Mouse (Mus musculus) ES-E14 (cell line): ENCODE measurements around the gene Rnf151. TPM values are rescaled to one million over a fixed set of nuclear protein-coding genes. Genes with fewer than 3 reads are reported as not detected.

Source experiments
- DNase-seq: peaks from one replicate; pipeline ENCODE4 v3.0.0-alpha.2; 2013; ENCODE audit warnings: low read depth, low spot score
- H3K27ac ChIP-seq: 2 replicates; pipeline ENCODE4 v1.5.1; 2012; ENCODE audit warnings: low read depth, mild to moderate bottlenecking, low read length, moderate library complexity, mixed read lengths; ENCODE audit not compliant: poor library complexity, insufficient read depth, severe bottlenecking
- H3K36me3 ChIP-seq: 2 replicates; pipeline ENCODE4 v1.6.1; 2012; ENCODE audit warnings: mild to moderate bottlenecking, low read length, moderate library complexity, mixed read lengths; ENCODE audit not compliant: control insufficient read depth, poor library complexity, insufficient read depth, severe bottlenecking
- H3K4me1 ChIP-seq, 2 experiments: fragments of 150-350 bp in 1 of 2; sonication (generic) in 1 of 2; 2 replicates each; pipeline ENCODE4 v1.6.1; 2012; ENCODE audit warnings: low read length in 2 of 2, mild to moderate bottlenecking in 1 of 2, mixed read lengths in 1 of 2; ENCODE audit not compliant: control insufficient read depth in 2 of 2, insufficient read depth in 2 of 2, poor library complexity in 1 of 2
- H3K4me3 ChIP-seq, 2 experiments: fragments of 150-350 bp in 1 of 2; sonication (generic) in 1 of 2; 2 replicates each; pipeline ENCODE4 v1.5.1; 2012; ENCODE audit warnings: low read length in 2 of 2, low read depth in 1 of 2, mild to moderate bottlenecking in 1 of 2, mixed read lengths in 1 of 2; ENCODE audit not compliant: insufficient read depth in 1 of 2, poor library complexity in 1 of 2, severe bottlenecking in 1 of 2
- H3K9ac ChIP-seq: 2 replicates; pipeline ENCODE4 v1.6.1; 2012; ENCODE audit warnings: low read depth, mild to moderate bottlenecking, low read length, mixed read lengths; ENCODE audit not compliant: poor library complexity, insufficient read depth, severe bottlenecking
- H3K9me3 ChIP-seq: fragments of 150-350 bp; sonication (generic); 2 replicates; pipeline ENCODE4 v1.6.1; 2012; ENCODE audit warnings: low read depth, mild to moderate bottlenecking, low read length; ENCODE audit not compliant: control insufficient read depth, insufficient read depth
- CHD2 ChIP-seq: IDR thresholded peaks from 2 replicates; pipeline ENCODE4 v1.6.1; 2014; ENCODE audit warnings: mild to moderate bottlenecking, low read depth, low read length, inconsistent platforms
- HCFC1 ChIP-seq: IDR thresholded peaks from 2 replicates; pipeline ENCODE4 v1.6.1; 2012; ENCODE audit warnings: low read length, inconsistent platforms, borderline replicate concordance; ENCODE audit not compliant: insufficient read depth
- MAFK ChIP-seq: IDR thresholded peaks from 2 replicates; pipeline ENCODE4 v1.6.1; 2014; ENCODE audit warnings: mild to moderate bottlenecking, low read depth, low read length, inconsistent platforms; ENCODE audit not compliant: insufficient read depth
- ZC3H11A ChIP-seq: IDR thresholded peaks from 2 replicates; pipeline ENCODE4 v1.6.1; 2012; ENCODE audit warnings: low read depth, mild to moderate bottlenecking, inconsistent platforms, low read length, borderline replicate concordance
- ZNF384 ChIP-seq: IDR thresholded peaks from 2 replicates; pipeline ENCODE4 v1.6.1; 2012; ENCODE audit warnings: low read depth, low read length, inconsistent platforms
- in situ Hi-C, 2 experiments: fragments of 600-800 bp; cut with MboI; formaldehyde crosslinking; loops; one replicate each; pipeline ENCODE4 v1.15.1; 2025; ENCODE audit warnings: low sequenced_read_pairs in 2 of 2, inconsistent platforms in 1 of 2; ENCODE audit not compliant: unreplicated experiment in 2 of 2
- total RNA-seq: library from RNA; depleted of rRNA; stranded (reverse); fragments of 300-350 nt; gene quantifications from 2 replicates; pipeline ENCODE4 v1.2.3, GENCODE M21; 2012

Rnf151 gene
- total RNA-seq, 1 experiment: 0.71 TPM

- H3K27ac ChIP-seq: no peak overlapping the region
Observed at GRCm38 (mm10) chr17:24729067-24729466, 11.2 kb upstream of the Rnf151 start.

GRCm38 (mm10) chr17:24728184-24728583 is 10.3 kb upstream of the Rnf151 start:
- no peak for DNase-seq
- Histone ChIP-seq H3K36me3 (no peaks in the 10 kb centered on the region), H3K9ac (peak overlapping the region; percentile 29; the same call in 1 of the 2 replicates), H3K9me3 (no peaks in the 10 kb centered on the region), H3K4me3 (peak overlapping the region in 1 of 2 experiments; percentile 40; a peak in 1 of 4 replicates), H3K4me1 (peaks cover 1 to 8% of the 10 kb centered on the region in 2 experiments; a peak in 1 of 4 replicates), H3K27ac (no peak overlapping the region)
- in situ Hi-C loops: no loop called here
- no peak for TF ChIP-seq CHD2

More at GRCm38 (mm10) chr17:24729067-24729466, 11.2 kb upstream of the Rnf151 start:
- DNase-seq: no peak
- TF ChIP-seq ZC3H11A (no peak), CHD2 (no peak), MAFK (no peak), HCFC1 (no peak), ZNF384 (no peak)
- Histone ChIP-seq H3K4me1 (peaks cover 1 to 10% of the 10 kb centered on the region in 2 experiments; a peak in 1 of 4 replicates), H3K4me3 (no peak overlapping the region), H3K36me3 (no peaks in the 10 kb centered on the region), H3K9ac (no peak overlapping the region), H3K9me3 (no peaks in the 10 kb centered on the region)
- in situ Hi-C loops: no loop called here

DNA sequence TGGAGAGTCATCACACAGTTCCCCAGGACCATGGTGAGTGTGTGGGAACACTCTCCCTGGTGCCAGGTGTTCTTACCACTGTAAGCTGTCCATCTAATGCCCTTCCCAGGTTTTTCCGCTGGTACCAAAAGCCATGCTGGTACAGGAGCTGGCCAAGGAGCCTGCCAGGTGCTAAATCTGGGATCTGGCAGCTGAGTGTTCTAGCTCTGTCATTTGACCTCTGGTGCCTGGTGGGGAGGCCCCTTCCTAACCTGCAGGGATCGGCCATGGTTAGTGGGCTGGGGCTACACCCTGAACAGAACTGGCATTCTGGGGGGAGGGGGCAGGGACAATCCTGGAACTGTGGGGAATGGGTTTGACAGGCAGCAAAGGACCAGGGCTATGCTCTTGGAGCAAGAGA is 9.8 kb upstream of the Rnf151 start, which contains the start of gene Rpl3l:
Rpl3l (plus strand) TSS at position 203 of the 400 bp plus-strand sequence.
- Histone ChIP-seq H3K4me3 (peak within 1 kb of the TSS in 1 of 2 experiments; percentile 40; a peak in 1 of 4 replicates), H3K9me3 (no peaks in the 10 kb centered on the region), H3K9ac (peak within 1 kb of the TSS; percentile 29; the same call in 1 of the 2 replicates), H3K36me3 (0 out of 2 replicates have a peak, but pooled peaks cover under 1% of the 10 kb centered on the region), H3K4me1 (peaks cover 0 to 8% of the 10 kb centered on the region in 2 experiments; a peak in 1 of 4 replicates), H3K27ac (no peak within 1 kb of the TSS)
- in situ Hi-C loops: no loop called here
- no peak for TF ChIP-seq MAFK
- TF ChIP-seq ZC3H11A: no peak
- no peak for TF ChIP-seq CHD2
- TF ChIP-seq ZNF384: no peak
- TF ChIP-seq HCFC1: no peak
- DNase-seq: no peak

GRCm38 (mm10) chr17:24725637-24726390 is 8.0 kb upstream of the Rnf151 start:
- no peak overlapping the region for H3K27ac ChIP-seq
- H3K4me1 ChIP-seq: peaks cover 0 to 8% of the 10 kb centered on the region in 2 experiments; a peak in 1 of 4 replicates
- no peak overlapping the region for H3K9ac ChIP-seq
- no peaks in the 10 kb centered on the region for H3K9me3 ChIP-seq
- in situ Hi-C loops: no loop called here
- H3K36me3 ChIP-seq: peaks cover 16% of the 10 kb centered on the region
- no peak for DNase-seq
- H3K4me3 ChIP-seq: no peak overlapping the region
- TF ChIP-seq ZNF384: no peak
- no peak for TF ChIP-seq HCFC1
- TF ChIP-seq CHD2: no peak
- no peak for TF ChIP-seq ZC3H11A
- no peak for TF ChIP-seq MAFK
